Mouse (Mus musculus) myocyte (in vitro differentiated cells): ENCODE measurements around the gene Arid1b.
A peak's percentile ranks its signal among the peaks of the same experiment; 100 is the strongest.

Source experiments
- CEBPB ChIP-seq: IDR thresholded peaks from 2 replicates; pipeline ENCODE4 v1.6.1; 2011; ENCODE audit warnings: mild to moderate bottlenecking, moderate library complexity; ENCODE audit not compliant: poor library complexity, insufficient read depth, severe bottlenecking
- E2F4 ChIP-seq: IDR thresholded peaks from one replicate; pipeline ENCODE4 v1.6.1; 2011; ENCODE audit warnings: mild to moderate bottlenecking, control low read depth, moderate library complexity; ENCODE audit not compliant: insufficient read depth
- MYOD1 ChIP-seq, 3 experiments: IDR thresholded peaks; one replicate each; pipeline ENCODE4 v1.6.1; 2011; ENCODE audit warnings: control low read depth in 2 of 3, low read depth in 2 of 3, mild to moderate bottlenecking in 2 of 3, moderate library complexity in 1 of 3; ENCODE audit not compliant: insufficient read length in 2 of 3, control insufficient read depth in 1 of 3
- MYOG ChIP-seq, 3 experiments: IDR thresholded peaks; one replicate each; pipeline ENCODE4 v1.6.1; 2011; ENCODE audit warnings: control low read depth in 2 of 3, low read depth in 2 of 3, mild to moderate bottlenecking in 2 of 3; ENCODE audit not compliant: insufficient read length in 2 of 3, control insufficient read depth in 1 of 3, insufficient read depth in 1 of 3
- POLR2A ChIP-seq: IDR thresholded peaks from one replicate; pipeline ENCODE4 v1.6.1; 2011; ENCODE audit warnings: low read depth, mild to moderate bottlenecking, control low read depth, moderate library complexity; ENCODE audit not compliant: insufficient read length
- POLR2AphosphoS2 ChIP-seq: IDR thresholded peaks from one replicate; pipeline ENCODE4 v1.6.1; 2011; ENCODE audit warnings: low read depth, control low read depth; ENCODE audit not compliant: insufficient read length
- TCF12 ChIP-seq: IDR thresholded peaks from one replicate; pipeline ENCODE4 v1.6.1; 2011; ENCODE audit warnings: mild to moderate bottlenecking, control low read depth; ENCODE audit not compliant: poor library complexity, insufficient read depth, severe bottlenecking
- USF1 ChIP-seq: IDR thresholded peaks from one replicate; pipeline ENCODE4 v1.6.1; 2011; ENCODE audit warnings: low read depth, mild to moderate bottlenecking, control low read depth, moderate library complexity

DNA sequence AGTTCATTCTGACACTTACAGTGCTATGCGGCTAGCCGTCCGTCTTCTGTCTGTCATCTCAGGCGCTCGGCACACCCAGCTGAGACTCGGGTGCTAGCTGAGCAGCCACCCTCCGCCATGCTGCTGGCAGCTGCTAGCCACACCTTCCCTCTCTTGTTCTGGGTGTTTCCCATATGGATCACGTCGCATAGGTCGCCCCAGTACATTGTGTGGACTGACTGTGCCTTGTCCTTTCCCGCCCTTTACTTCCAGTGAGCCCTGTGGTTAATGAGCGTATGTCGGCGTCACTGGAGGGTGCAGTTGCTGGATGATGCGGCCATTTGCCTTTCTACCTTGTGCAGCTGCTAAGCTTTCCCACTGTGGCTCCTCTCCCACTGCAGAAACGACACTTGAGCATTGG is 59.1 kb downstream of the Arid1b start:
- TF ChIP-seq USF1: no peak
- TF ChIP-seq MYOD1 (IDR thresholded peaks at IDR 0.05; ENCODE audit: control insufficient read depth in 1 of 3, insufficient read length in 2 of 3, low read depth in 2 of 3): no peak
- no peak for TF ChIP-seq TCF12
- TF ChIP-seq CEBPB: no peak
- peak in 2 of 3 experiments; percentile 15 to 16 for TF ChIP-seq MYOG (IDR thresholded peaks at IDR 0.05; ENCODE audit: control insufficient read depth in 1 of 3, insufficient read depth in 1 of 3, insufficient read length in 2 of 3, low read depth in 2 of 3)
- TF ChIP-seq POLR2A: no peak
- TF ChIP-seq E2F4: no peak
- TF ChIP-seq POLR2AphosphoS2: no peak
